Comparison of ENCODE assay signal across 21 mouse cellular contexts in genomic region chr5:12006473-12006872, GRCm38 (mm10).
"Had no signal": no experiment of that assay in that cellular context is flagged by ENCODE, and none has a peak within 500 bp of the region (broad histone marks: within the 10 kb centered on the region; RNA-seq: fewer than 3 reads in every experiment).

No protein-coding gene starts in this region.

- H3K27me3 ChIP-seq: heart, embryonic 12.5 days; hindbrain, embryonic 13.5 days; hindbrain, embryonic 15.5 days; limb, embryonic 13.5 days; limb, embryonic 15.5 days; liver, embryonic 12.5 days had no signal

- H3K9me3 ChIP-seq: heart, embryonic 10.5 days; heart, embryonic 12.5 days; hindbrain, embryonic 13.5 days; hindbrain, embryonic 15.5 days; limb, embryonic 13.5 days; limb, embryonic 15.5 days; liver, embryonic 12.5 days had no signal

- H3K4me2 ChIP-seq: heart, embryonic 12.5 days; hindbrain, embryonic 13.5 days; hindbrain, embryonic 15.5 days; limb, embryonic 13.5 days; limb, embryonic 15.5 days; liver, embryonic 12.5 days had no signal

- DNase-seq: gastrocnemius, adult 2 months; gastrocnemius, postnatal 10 days; gastrocnemius, postnatal 25 days; heart, adult 18-20 months; heart, postnatal 14 days; heart, postnatal 36 days; kidney, adult 11 months; kidney, adult 2 months; kidney, postnatal 14 days; kidney, postnatal 36 days; layer of hippocampus, adult 9-11 months; layer of hippocampus, postnatal 36 days; left cerebral cortex, postnatal 4 days had no signal

- H3K4me1 ChIP-seq: heart, embryonic 10.5 days; hindbrain, embryonic 13.5 days; hindbrain, embryonic 15.5 days; limb, embryonic 13.5 days; limb, embryonic 15.5 days; liver, embryonic 12.5 days had no signal

- ATAC-seq: hindbrain, postnatal 0 days; liver, embryonic 12.5 days had no signal

- H3K36me3 ChIP-seq: heart, embryonic 10.5 days; heart, embryonic 12.5 days; hindbrain, embryonic 13.5 days; hindbrain, embryonic 15.5 days; limb, embryonic 13.5 days; limb, embryonic 15.5 days; liver, embryonic 12.5 days had no signal

- H3K9ac ChIP-seq: heart, embryonic 12.5 days; hindbrain, embryonic 13.5 days; hindbrain, embryonic 15.5 days; limb, embryonic 13.5 days; limb, embryonic 15.5 days; liver, embryonic 12.5 days had no signal

- H3K4me3 ChIP-seq: gastrocnemius, adult 2 months; heart, embryonic 10.5 days; heart, embryonic 12.5 days; hindbrain, embryonic 13.5 days; hindbrain, embryonic 15.5 days; limb, embryonic 13.5 days; limb, embryonic 15.5 days; liver, embryonic 12.5 days had no signal

- H3K27ac ChIP-seq: gastrocnemius, adult 2 months; heart, embryonic 10.5 days; hindbrain, embryonic 13.5 days; hindbrain, embryonic 15.5 days; hindbrain, postnatal 0 days; limb, embryonic 13.5 days; limb, embryonic 15.5 days; liver, embryonic 12.5 days had no signal
